Mouse (Mus musculus) erythroblast, embryonic 14.5 days (primary cell): Measurements from ENCODE around the gene Ech1. TPM values are rescaled to one million over a fixed set of nuclear protein-coding genes. Genes with fewer than 3 reads are reported as not detected.
A peak's percentile ranks its signal among the peaks of the same experiment; 100 is the strongest.

ENCODE experiments used
- H3K27me3 ChIP-seq: 2 replicates; pipeline ENCODE4 v1.6.1; 2012; ENCODE audit warnings: inconsistent platforms; ENCODE audit not compliant: control insufficient read depth
- H3K36me3 ChIP-seq: 2 replicates; pipeline ENCODE4 v1.6.1; 2012; ENCODE audit warnings: mild to moderate bottlenecking, inconsistent platforms; ENCODE audit not compliant: control insufficient read depth
- H3K4me1 ChIP-seq: 2 replicates; pipeline ENCODE4 v1.6.1; 2012; ENCODE audit warnings: inconsistent platforms; ENCODE audit not compliant: control insufficient read depth
- H3K4me3 ChIP-seq: replicated peaks from 2 replicates; pipeline ENCODE3; 2012; ENCODE audit warnings: moderate library complexity, mild to moderate bottlenecking, inconsistent platforms
- H3K9me3 ChIP-seq: 2 replicates; pipeline ENCODE4 v1.6.1; 2012; ENCODE audit warnings: low read length, inconsistent platforms, mixed read lengths; ENCODE audit not compliant: control insufficient read depth
- GATA1 ChIP-seq: IDR thresholded peaks from 2 replicates; pipeline ENCODE4 v1.6.1; 2012; ENCODE audit warnings: low read length, inconsistent platforms, mixed read lengths
- TAL1 ChIP-seq: IDR thresholded peaks from 3 replicates; pipeline ENCODE4 v1.6.1; 2012; ENCODE audit warnings: low read length, inconsistent platforms, mixed read lengths
- polyA plus RNA-seq: library from polyadenylated mRNA; stranded (reverse); fragments of >175 nt; gene quantifications from 2 replicates; pipeline ENCODE4 v1.2.3, GENCODE M21; 2012

Gene Ech1
- polyA plus RNA-seq, 1 experiment, result 0.67 TPM

- Histone ChIP-seq H3K4me1 (peaks cover 49% of the 10 kb centered on the region), H3K27me3 (no peaks in the 10 kb centered on the region), H3K9me3 (no peaks in the 10 kb centered on the region), H3K4me3 (no peak overlapping the region), H3K36me3 (no peaks in the 10 kb centered on the region)
- TF ChIP-seq GATA1 (peak; percentile 64), TAL1 (no peak)
Observed at GRCm38 (mm10) chr7:28877155-28877554, 52.1 kb downstream of the Ech1 start.

DNA sequence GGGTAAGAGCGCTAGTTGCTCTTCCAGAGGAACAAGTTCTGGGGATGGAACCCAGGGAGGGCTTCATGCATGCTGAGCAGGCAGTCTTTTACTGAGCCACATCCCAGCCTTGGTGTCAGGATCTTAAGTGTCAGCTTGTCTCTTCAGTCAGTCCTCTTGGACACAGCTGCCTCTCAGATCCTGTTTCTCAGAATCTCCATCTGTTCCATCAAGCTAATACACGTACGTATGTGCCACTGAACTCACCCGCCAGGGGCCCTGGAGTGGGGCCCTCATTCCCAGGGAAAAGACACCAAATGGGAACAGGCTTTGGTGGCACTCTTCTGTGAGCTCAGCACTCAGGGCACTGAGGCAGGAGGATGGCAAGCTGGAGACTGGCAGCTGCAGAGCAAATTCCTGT lies 52.8 kb downstream of the Ech1 start:
- no peaks in the 10 kb centered on the region for H3K36me3 ChIP-seq
- no peak overlapping the region for H3K4me3 ChIP-seq
- H3K4me1 ChIP-seq, result peaks cover 49% of the 10 kb centered on the region

GRCm38 (mm10) chr7:28879606-28880005 lies 54.6 kb downstream of the Ech1 start:
- Histone ChIP-seq H3K9me3 (no peaks in the 10 kb centered on the region), H3K4me1 (peaks cover 49% of the 10 kb centered on the region), H3K36me3 (no peaks in the 10 kb centered on the region), H3K4me3 (no peak overlapping the region), H3K27me3 (no peaks in the 10 kb centered on the region)
- TF ChIP-seq GATA1 (no peak), TAL1 (no peak)

More for the DNA sequence above, 52.8 kb downstream of the Ech1 start:
- no peaks in the 10 kb centered on the region for H3K27me3 ChIP-seq
- no peaks in the 10 kb centered on the region for H3K9me3 ChIP-seq
- no peak for TF ChIP-seq TAL1
- TF ChIP-seq GATA1, result no peak

GRCm38 (mm10) chr7:28880554-28880953 lies 55.5 kb downstream of the Ech1 start:
- Histone ChIP-seq H3K4me1 (peaks cover 49% of the 10 kb centered on the region), H3K4me3 (no peak overlapping the region), H3K9me3 (no peaks in the 10 kb centered on the region), H3K27me3 (peaks cover under 1% of the 10 kb centered on the region), H3K36me3 (no peaks in the 10 kb centered on the region)
- no peak for TF ChIP-seq TAL1
- TF ChIP-seq GATA1, result no peak

DNA sequence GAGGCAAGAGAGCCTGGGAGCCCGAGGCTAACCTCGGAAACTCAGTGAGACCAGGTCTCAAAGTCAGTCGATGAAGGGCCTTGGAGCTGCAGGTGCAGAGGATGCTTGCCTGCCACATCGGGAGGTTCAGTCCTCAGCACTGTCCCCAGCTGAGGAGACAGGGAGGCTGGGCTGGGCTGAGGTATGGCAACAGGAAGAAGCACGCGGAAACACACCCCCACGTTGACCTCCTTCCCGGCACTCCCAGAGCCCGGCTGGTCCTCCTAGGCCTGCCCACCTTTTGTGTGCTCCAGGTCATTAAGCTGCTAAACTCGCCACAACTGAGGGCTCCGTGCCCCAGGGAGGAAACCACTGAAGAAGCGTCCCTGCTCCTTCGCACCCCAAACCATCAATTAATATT lies 56.2 kb downstream of the Ech1 start, which contains the start of gene Capn12:
Gene Capn12 (plus strand): TSS at position 224 of the 400 bp plus-strand sequence.
- TF ChIP-seq TAL1, result no peak
- no peak for TF ChIP-seq GATA1
- Histone ChIP-seq H3K4me1 (peaks cover 44% of the 10 kb centered on the region), H3K4me3 (no peak within 1 kb of the TSS)

More for the DNA sequence above, 56.2 kb downstream of the Ech1 start, which contains the start of gene Capn12:
- Histone ChIP-seq H3K27me3 (peaks cover 7% of the 10 kb centered on the region), H3K36me3 (no peaks in the 10 kb centered on the region), H3K9me3 (no peaks in the 10 kb centered on the region)

Other genes with a start within 250 kb of the Ech1 start
- gene Samd4b, start 227.1 kb upstream of the Ech1 start, polyA plus RNA-seq, result 9.3 and 11.4 TPM in 2 replicates
- gene Pak4, start 227.0 kb upstream of the Ech1 start, polyA plus RNA-seq, result 16.1 and 20.0 TPM in 2 replicates
- not detected in 2 replicates for gene Acp7, start 193.9 kb upstream of the Ech1 start, polyA plus RNA-seq
- not detected in 2 replicates for gene Fbxo27, start 132.4 kb upstream of the Ech1 start, polyA plus RNA-seq
- 0.03 TPM in 1 of 2 replicates, not detected in the other for gene Fbxo17, start 108.4 kb upstream of the Ech1 start, polyA plus RNA-seq
- 32.0 and 39.4 TPM in 2 replicates for gene Mrps12, start 83.4 kb upstream of the Ech1 start, polyA plus RNA-seq
- gene Sars2, start 83.2 kb upstream of the Ech1 start, polyA plus RNA-seq, result 2.7 and 4.0 TPM in 2 replicates
- not detected in 2 replicates for gene Ccer2, start 69.0 kb upstream of the Ech1 start, polyA plus RNA-seq
- 17.4 and 17.6 TPM in 2 replicates for gene Sirt2, start 58.5 kb upstream of the Ech1 start, polyA plus RNA-seq
- 20.1 and 21.4 TPM in 2 replicates for gene Nfkbib, start 57.7 kb upstream of the Ech1 start, polyA plus RNA-seq
- 0.49 and 0.65 TPM in 2 replicates for gene Rinl, start 36.2 kb upstream of the Ech1 start, polyA plus RNA-seq
- gene Hnrnpl, start 16.7 kb upstream of the Ech1 start, polyA plus RNA-seq, result 24.2 and 25.1 TPM in 2 replicates
- 0.04 and 0.17 TPM in 2 replicates for gene Lgals4, start 8.6 kb downstream of the Ech1 start, polyA plus RNA-seq
- gene Lgals7, start 38.6 kb downstream of the Ech1 start, polyA plus RNA-seq, result not detected in 2 replicates
- 0.02 TPM in 1 of 2 replicates, not detected in the other for gene Capn12, start 56.2 kb downstream of the Ech1 start, polyA plus RNA-seq
- gene Actn4, start 137.1 kb downstream of the Ech1 start, polyA plus RNA-seq, result 86.9 and 109 TPM in 2 replicates
- 17.8 and 48.0 TPM in 2 replicates for gene Eif3k, start 156.6 kb downstream of the Ech1 start, polyA plus RNA-seq
- 8.4 and 11.7 TPM in 2 replicates for gene Map4k1, start 156.8 kb downstream of the Ech1 start, polyA plus RNA-seq